Mouse (Mus musculus): Measurements from ENCODE around the gene Mapk1.

DNA sequence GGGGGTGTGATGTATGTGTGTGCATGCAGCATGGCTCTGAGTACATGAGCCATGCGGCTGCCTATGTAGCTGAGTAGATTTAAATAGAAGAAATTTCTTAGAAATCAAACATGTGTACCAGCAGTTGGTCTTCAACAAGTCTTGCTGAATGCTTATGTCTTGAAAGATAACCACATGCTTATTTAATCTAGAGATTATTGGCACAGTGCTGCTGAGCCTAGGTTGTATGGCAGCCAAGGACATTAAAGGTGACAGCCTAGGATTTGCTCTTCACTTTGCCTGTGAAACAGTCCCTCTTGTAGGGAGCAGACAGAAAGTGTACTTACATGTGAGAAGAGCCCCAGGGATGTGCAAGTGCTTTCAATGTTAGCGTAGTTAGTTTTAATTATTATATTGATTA lies 42.1 kb upstream of the Mapk1 start:
- TF ChIP-seq CTCF (IDR thresholded peaks at IDR 0.05) (no peak), EP300 (IDR thresholded peaks at IDR 0.05) (no peak)

All from lung, postnatal 0 days (tissue).